In the genomic region with DNA sequence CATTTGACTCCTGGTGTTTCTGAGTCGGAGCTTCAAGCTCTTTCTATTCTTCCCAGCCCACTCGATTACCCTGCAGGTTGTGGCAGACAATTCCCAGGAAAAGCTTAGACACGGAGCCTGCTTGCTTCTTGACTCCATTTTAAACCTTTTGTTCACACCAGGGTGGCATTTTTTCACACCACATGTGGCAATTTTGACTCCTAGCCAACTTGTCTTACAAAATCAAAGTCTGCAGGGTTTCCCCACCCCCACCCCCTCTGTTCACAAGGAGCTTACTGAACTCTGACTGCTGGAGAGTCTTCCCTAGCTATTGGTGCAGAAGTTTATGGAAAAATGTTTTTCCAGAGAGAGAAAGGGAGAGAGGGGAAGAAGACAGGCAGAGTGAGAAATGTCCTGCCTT, we compare ENCODE assay signal across 9 mouse cellular contexts.
DNase-seq lines count a peak whose midpoint lies in the region; ATAC-seq lines count a peak whose summit lies in the region.
"Had no signal": no experiment of that assay in that cellular context is flagged by ENCODE, and none has a peak within 500 bp of the region (broad histone marks: within the 10 kb centered on the region; RNA-seq: fewer than 3 reads in every experiment).

No protein-coding gene starts in this region.

- intact Hi-C loops in left cerebral cortex, postnatal 10 days (cut with DNase I): loop anchor here (5.0 kb wide), 1 partner anchor 85 kb away; no protein-coding TSS in a partner anchor

- no peaks in the 10 kb centered on the region for H3K9me3 ChIP-seq in liver, embryonic 11.5 days (ENCODE audit: control insufficient read depth, low read length)
- H3K9me3 ChIP-seq in embryonic facial prominence, embryonic 12.5 days: no peaks in the 10 kb centered on the region
- H3K9me3 ChIP-seq in heart, embryonic 15.5 days (replicated peaks): no peaks in the 10 kb centered on the region
- H3K9me3 ChIP-seq in neural tube, embryonic 11.5 days (ENCODE audit: control insufficient read depth, low read length): no peaks in the 10 kb centered on the region

- H3K27ac ChIP-seq in liver, embryonic 11.5 days (ENCODE audit: low read depth, low read length): no peak overlapping the region
- H3K27ac ChIP-seq in embryonic facial prominence, embryonic 12.5 days: peak overlapping the region; percentile 57; the same call in 1 of the 2 replicates
- H3K27ac ChIP-seq in heart, embryonic 15.5 days: peak overlapping the region; percentile 23; the same call in 1 of the 2 replicates
- peak overlapping the region; percentile 91 for H3K27ac ChIP-seq in neural tube, embryonic 11.5 days (ENCODE audit: low read depth, low read length)
- H3K27ac ChIP-seq: kidney, postnatal 0 days had no signal

- H3K4me2 ChIP-seq in liver, embryonic 11.5 days: no peak overlapping the region
- H3K4me2 ChIP-seq in embryonic facial prominence, embryonic 12.5 days (replicated peaks): peak overlapping the region; percentile 31
- peak overlapping the region; percentile 49 for H3K4me2 ChIP-seq in heart, embryonic 15.5 days
- H3K4me2 ChIP-seq in neural tube, embryonic 11.5 days (ENCODE audit: low read depth): peak overlapping the region; percentile 49

- WGBS in liver, embryonic 11.5 days: 25% methylated on average over 3 of the region's 3 CpGs
- 4% methylated on average over 3 of the region's 3 CpGs for WGBS in embryonic facial prominence, embryonic 12.5 days
- WGBS in heart, embryonic 15.5 days: 6% methylated on average over 3 of the region's 3 CpGs
- WGBS in neural tube, embryonic 11.5 days: 4% methylated on average over 3 of the region's 3 CpGs

- no peak for ATAC-seq in liver, embryonic 11.5 days (replicated peaks; ENCODE audit: low FRiP score)
- no peak for ATAC-seq in embryonic facial prominence, embryonic 12.5 days (ENCODE audit: insufficient number of reproducible peaks, insufficient read depth, low FRiP score, low TSS enrichment)
- no peak for ATAC-seq in heart, embryonic 15.5 days (replicated peaks; ENCODE audit: insufficient number of reproducible peaks, insufficient read depth, low FRiP score, low read depth)
- peak; percentile 24; the same call in 1 of the 2 replicates for ATAC-seq in neural tube, embryonic 11.5 days (ENCODE audit: insufficient read depth, low FRiP score, low TSS enrichment)
- no peak for ATAC-seq in megakaryocyte, adult 5-6 weeks (ENCODE audit: poor library complexity, severe bottlenecking)
- no peak for ATAC-seq in activated CD4-positive, CD25-positive, alpha-beta regulatory T cell, adult 4 months

- H3K27me3 ChIP-seq in liver, embryonic 11.5 days (replicated peaks; ENCODE audit: control insufficient read depth, insufficient read depth, low read length): no peaks in the 10 kb centered on the region
- no peaks in the 10 kb centered on the region for H3K27me3 ChIP-seq in embryonic facial prominence, embryonic 12.5 days
- H3K27me3 ChIP-seq in heart, embryonic 15.5 days: no peaks in the 10 kb centered on the region
- no peaks in the 10 kb centered on the region for H3K27me3 ChIP-seq in neural tube, embryonic 11.5 days (ENCODE audit: control insufficient read depth, insufficient read depth, low read length)

- H3K4me3 ChIP-seq in liver, embryonic 11.5 days (ENCODE audit: low read depth, low read length): no peak overlapping the region
- no peak overlapping the region for H3K4me3 ChIP-seq in embryonic facial prominence, embryonic 12.5 days
- no peak overlapping the region; the same call in 1 of the 2 replicates for H3K4me3 ChIP-seq in heart, embryonic 15.5 days
- 0 out of 2 replicates have a peak overlapping the region, but pooled peaks have one; percentile 9 for H3K4me3 ChIP-seq in neural tube, embryonic 11.5 days (ENCODE audit: low read depth, low read length)

- H3K9ac ChIP-seq in liver, embryonic 11.5 days (ENCODE audit: low read depth, low read length): no peak overlapping the region
- H3K9ac ChIP-seq in embryonic facial prominence, embryonic 12.5 days: no peak overlapping the region
- no peak overlapping the region for H3K9ac ChIP-seq in heart, embryonic 15.5 days
- peak overlapping the region; percentile 58 for H3K9ac ChIP-seq in neural tube, embryonic 11.5 days (ENCODE audit: low read length)

- H3K36me3 ChIP-seq in liver, embryonic 11.5 days (ENCODE audit: control insufficient read depth, insufficient read depth, low read length): no peaks in the 10 kb centered on the region
- H3K36me3 ChIP-seq in embryonic facial prominence, embryonic 12.5 days: no peaks in the 10 kb centered on the region
- H3K36me3 ChIP-seq in heart, embryonic 15.5 days: no peaks in the 10 kb centered on the region
- no peaks in the 10 kb centered on the region for H3K36me3 ChIP-seq in neural tube, embryonic 11.5 days (ENCODE audit: control insufficient read depth, insufficient read depth, low read length)

- DNase-seq in liver: peak; percentile 3
- DNase-seq in liver, embryonic 11.5 days (ENCODE audit: low spot score): no peak
- peak; percentile 28 to 60 for DNase-seq in left cerebral cortex, postnatal 10 days (ENCODE audit: extremely low spot score in 1 of 2, low spot score in 2 of 2)
- peak; percentile 80 for DNase-seq in neural tube, embryonic 11.5 days (ENCODE audit: low spot score)

- H3K4me1 ChIP-seq in liver, embryonic 11.5 days (replicated peaks; ENCODE audit: control insufficient read depth, insufficient read depth, low read length): no peaks in the 10 kb centered on the region
- peaks cover 35% of the 10 kb centered on the region for H3K4me1 ChIP-seq in embryonic facial prominence, embryonic 12.5 days
- H3K4me1 ChIP-seq in heart, embryonic 15.5 days (replicated peaks): peaks cover 17% of the 10 kb centered on the region
- H3K4me1 ChIP-seq in neural tube, embryonic 11.5 days (ENCODE audit: control insufficient read depth, insufficient read depth, low read length): peaks cover 7% of the 10 kb centered on the region; the same call in 1 of the 2 replicates
